Mouse (Mus musculus): ENCODE measurements around the gene Serpinf2. TPM values are rescaled to one million over a fixed set of nuclear protein-coding genes. Genes with fewer than 3 reads are reported as not detected.

The Serpinf2 gene
- polyA plus RNA-seq, 1 experiment: 1.4 TPM

DNA sequence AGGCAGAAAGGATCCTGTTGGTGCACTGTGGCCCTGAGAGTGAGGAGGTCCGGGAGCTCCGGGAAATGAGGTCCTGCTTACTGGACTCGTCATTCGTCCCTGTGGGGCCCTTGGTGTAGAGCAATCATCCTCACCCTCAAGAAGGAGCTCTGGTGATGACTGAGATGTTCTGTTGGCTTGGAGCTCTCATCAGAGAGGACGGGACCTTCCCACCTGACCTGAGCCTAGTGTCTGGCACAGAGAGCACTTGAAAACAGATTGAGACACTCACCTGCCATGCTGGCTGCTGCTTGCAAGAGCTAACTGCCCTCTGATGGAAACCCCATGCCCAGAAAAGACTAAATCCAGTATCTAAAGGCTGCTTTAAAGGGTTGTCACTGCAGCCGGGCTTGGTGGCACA, 34.6 kb downstream of the Serpinf2 start:
- DNase-seq: no peak
- Histone ChIP-seq H3K27me3 (ENCODE audit: control insufficient read depth, insufficient read depth, low read length) (no peaks in the 10 kb centered on the region), H3K27ac (ENCODE audit: control insufficient read depth, insufficient read depth, low read length) (no peak overlapping the region), H3K36me3 (ENCODE audit: control insufficient read depth, insufficient read depth, low read length) (no peaks in the 10 kb centered on the region; the same call in 1 of the 2 replicates), H3K4me1 (replicated peaks; ENCODE audit: control insufficient read depth, insufficient read depth, low read length) (peaks cover 5% of the 10 kb centered on the region), H3K4me3 (ENCODE audit: control insufficient read depth, insufficient read depth, low read length) (no peak overlapping the region)
- TF ChIP-seq CTCF (IDR thresholded peaks at IDR 0.05; ENCODE audit: borderline replicate concordance, control insufficient read depth, extremely low read depth, insufficient read depth, low read length, poor library complexity) (no peak), POLR2A (IDR thresholded peaks at IDR 0.05; ENCODE audit: control insufficient read depth, extremely low read depth, insufficient read depth, low read length, poor library complexity) (no peak)
- 96% methylated on average over 6 of the region's 6 CpGs for WGBS

- TF ChIP-seq CTCF (IDR thresholded peaks at IDR 0.05; ENCODE audit: borderline replicate concordance, control insufficient read depth, extremely low read depth, insufficient read depth, low read length, poor library complexity) (no peak), POLR2A (IDR thresholded peaks at IDR 0.05; ENCODE audit: control insufficient read depth, extremely low read depth, insufficient read depth, low read length, poor library complexity) (no peak)
- Histone ChIP-seq H3K27ac (ENCODE audit: control insufficient read depth, insufficient read depth, low read length) (no peak overlapping the region), H3K36me3 (ENCODE audit: control insufficient read depth, insufficient read depth, low read length) (no peaks in the 10 kb centered on the region; the same call in 1 of the 2 replicates), H3K4me1 (replicated peaks; ENCODE audit: control insufficient read depth, insufficient read depth, low read length) (no peaks in the 10 kb centered on the region), H3K4me3 (ENCODE audit: control insufficient read depth, insufficient read depth, low read length) (no peak overlapping the region), H3K27me3 (ENCODE audit: control insufficient read depth, insufficient read depth, low read length) (no peaks in the 10 kb centered on the region)
- no peak for DNase-seq
- WGBS: 95% methylated on average over 6 of the region's 6 CpGs
These were observed 35.9 kb downstream of the Serpinf2 start for GRCm38 (mm10) chr11:75403301-75404052.

DNA sequence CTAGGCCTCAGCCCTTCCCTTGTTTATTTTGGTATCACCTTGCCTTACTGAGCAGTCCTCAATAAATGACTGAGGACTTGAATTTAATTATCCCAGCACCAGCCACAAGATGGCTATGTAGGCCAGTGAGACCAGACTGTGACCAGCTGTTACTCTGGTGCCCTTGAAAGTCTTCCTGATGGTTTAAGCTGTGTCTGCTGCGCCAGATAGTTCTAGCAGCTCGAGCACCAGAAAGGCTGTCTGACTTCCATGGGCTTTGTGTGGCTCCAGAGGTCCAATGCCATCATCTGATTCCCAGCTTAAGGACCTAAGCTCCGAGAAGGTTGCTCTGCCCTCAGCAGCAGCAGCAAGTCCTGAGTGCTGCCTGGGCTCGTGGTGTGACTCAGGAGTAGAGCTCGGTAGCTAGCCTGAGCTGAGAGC, 37.1 kb downstream of the Serpinf2 start:
- DNase-seq: peak; percentile 19
- no peak overlapping the region for H3K4me3 ChIP-seq (ENCODE audit: control insufficient read depth, insufficient read depth, low read length)
- H3K4me1 ChIP-seq (replicated peaks; ENCODE audit: control insufficient read depth, insufficient read depth, low read length): no peaks in the 10 kb centered on the region
- H3K27me3 ChIP-seq (ENCODE audit: control insufficient read depth, insufficient read depth, low read length): no peaks in the 10 kb centered on the region
- TF ChIP-seq CTCF (IDR thresholded peaks at IDR 0.05; ENCODE audit: borderline replicate concordance, control insufficient read depth, extremely low read depth, insufficient read depth, low read length, poor library complexity): no peak
- no peak for TF ChIP-seq POLR2A (IDR thresholded peaks at IDR 0.05; ENCODE audit: control insufficient read depth, extremely low read depth, insufficient read depth, low read length, poor library complexity)
- no peak overlapping the region for H3K27ac ChIP-seq (ENCODE audit: control insufficient read depth, insufficient read depth, low read length)
- WGBS: 75% methylated on average over 5 of the region's 5 CpGs
- H3K36me3 ChIP-seq (ENCODE audit: control insufficient read depth, insufficient read depth, low read length): no peaks in the 10 kb centered on the region; the same call in 1 of the 2 replicates

DNA sequence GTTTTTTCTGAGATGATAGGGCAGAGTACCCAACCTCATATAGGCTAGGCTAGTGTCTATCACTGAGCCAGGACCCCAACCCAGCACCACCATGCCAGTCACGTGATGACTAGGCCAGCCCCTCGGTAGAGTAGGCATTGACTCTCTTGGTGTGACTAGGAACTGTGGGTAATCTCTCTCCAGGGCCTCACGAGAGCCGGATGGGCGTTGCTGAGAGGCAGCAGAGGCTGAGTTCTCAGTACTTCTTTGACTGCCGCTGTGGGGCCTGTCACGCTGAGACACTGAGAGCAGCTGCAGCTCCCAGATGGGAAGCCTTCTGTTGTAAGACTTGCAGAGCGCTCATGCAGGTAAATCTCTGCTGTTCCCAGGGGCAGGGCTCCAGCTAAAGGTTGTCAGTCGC, 39.3 kb downstream of the Serpinf2 start:
- TF ChIP-seq POLR2A (IDR thresholded peaks at IDR 0.05; ENCODE audit: control insufficient read depth, extremely low read depth, insufficient read depth, low read length, poor library complexity): no peak
- TF ChIP-seq CTCF (IDR thresholded peaks at IDR 0.05; ENCODE audit: borderline replicate concordance, control insufficient read depth, extremely low read depth, insufficient read depth, low read length, poor library complexity): no peak
- no peaks in the 10 kb centered on the region for H3K4me1 ChIP-seq (replicated peaks; ENCODE audit: control insufficient read depth, insufficient read depth, low read length)
- H3K4me3 ChIP-seq (ENCODE audit: control insufficient read depth, insufficient read depth, low read length): no peak overlapping the region
- H3K36me3 ChIP-seq (ENCODE audit: control insufficient read depth, insufficient read depth, low read length): no peaks in the 10 kb centered on the region; the same call in 1 of the 2 replicates
- H3K27me3 ChIP-seq (ENCODE audit: control insufficient read depth, insufficient read depth, low read length): no peaks in the 10 kb centered on the region
- WGBS: 93% methylated on average over 9 of the region's 9 CpGs
- no peak overlapping the region for H3K27ac ChIP-seq (ENCODE audit: control insufficient read depth, insufficient read depth, low read length)
- DNase-seq: no peak

DNA sequence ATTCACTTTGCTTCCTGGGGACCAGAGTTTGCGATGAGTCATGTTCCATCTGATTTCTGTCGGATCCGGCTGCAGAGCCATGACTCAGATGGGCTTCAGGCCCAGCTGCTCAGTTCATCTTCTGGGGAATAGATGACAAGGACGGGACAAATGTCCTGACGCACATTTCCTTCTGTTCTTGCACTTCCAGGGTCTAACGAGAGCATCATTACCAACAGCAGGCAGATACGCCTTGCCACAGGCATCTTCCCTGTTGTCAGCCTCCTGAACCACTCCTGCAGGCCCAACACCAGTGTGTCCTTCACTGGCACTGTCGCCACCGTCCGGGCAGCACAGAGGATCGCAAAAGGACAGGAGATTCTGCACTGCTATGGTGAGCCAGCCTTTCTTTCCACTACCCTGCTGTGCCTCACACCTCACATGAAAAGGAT, 40.0 kb downstream of the Serpinf2 start:
- WGBS: 96% methylated on average over 11 of the region's 11 CpGs
- TF ChIP-seq POLR2A (IDR thresholded peaks at IDR 0.05; ENCODE audit: control insufficient read depth, extremely low read depth, insufficient read depth, low read length, poor library complexity): no peak
- TF ChIP-seq CTCF (IDR thresholded peaks at IDR 0.05; ENCODE audit: borderline replicate concordance, control insufficient read depth, extremely low read depth, insufficient read depth, low read length, poor library complexity): no peak
- Histone ChIP-seq H3K27me3 (ENCODE audit: control insufficient read depth, insufficient read depth, low read length) (no peaks in the 10 kb centered on the region), H3K4me3 (ENCODE audit: control insufficient read depth, insufficient read depth, low read length) (no peak overlapping the region), H3K27ac (ENCODE audit: control insufficient read depth, insufficient read depth, low read length) (no peak overlapping the region), H3K36me3 (ENCODE audit: control insufficient read depth, insufficient read depth, low read length) (no peaks in the 10 kb centered on the region; the same call in 1 of the 2 replicates), H3K4me1 (replicated peaks; ENCODE audit: control insufficient read depth, insufficient read depth, low read length) (no peaks in the 10 kb centered on the region)
- DNase-seq: no peak

GRCm38 (mm10) chr11:75397452-75397851, 41.9 kb downstream of the Serpinf2 start:
- H3K4me1 ChIP-seq (replicated peaks; ENCODE audit: control insufficient read depth, insufficient read depth, low read length): no peaks in the 10 kb centered on the region
- TF ChIP-seq POLR2A (IDR thresholded peaks at IDR 0.05; ENCODE audit: control insufficient read depth, extremely low read depth, insufficient read depth, low read length, poor library complexity): no peak
- TF ChIP-seq CTCF (IDR thresholded peaks at IDR 0.05; ENCODE audit: borderline replicate concordance, control insufficient read depth, extremely low read depth, insufficient read depth, low read length, poor library complexity): no peak
- DNase-seq: no peak
- H3K27ac ChIP-seq (ENCODE audit: control insufficient read depth, insufficient read depth, low read length): no peak overlapping the region
- H3K4me3 ChIP-seq (ENCODE audit: control insufficient read depth, insufficient read depth, low read length): no peak overlapping the region
- 92% methylated on average over 7 of the region's 7 CpGs for WGBS
- H3K36me3 ChIP-seq (ENCODE audit: control insufficient read depth, insufficient read depth, low read length): no peaks in the 10 kb centered on the region; the same call in 1 of the 2 replicates
- no peaks in the 10 kb centered on the region for H3K27me3 ChIP-seq (ENCODE audit: control insufficient read depth, insufficient read depth, low read length)
